Comparison of ENCODE assay signal across 25 mouse cellular contexts in the genomic region with DNA sequence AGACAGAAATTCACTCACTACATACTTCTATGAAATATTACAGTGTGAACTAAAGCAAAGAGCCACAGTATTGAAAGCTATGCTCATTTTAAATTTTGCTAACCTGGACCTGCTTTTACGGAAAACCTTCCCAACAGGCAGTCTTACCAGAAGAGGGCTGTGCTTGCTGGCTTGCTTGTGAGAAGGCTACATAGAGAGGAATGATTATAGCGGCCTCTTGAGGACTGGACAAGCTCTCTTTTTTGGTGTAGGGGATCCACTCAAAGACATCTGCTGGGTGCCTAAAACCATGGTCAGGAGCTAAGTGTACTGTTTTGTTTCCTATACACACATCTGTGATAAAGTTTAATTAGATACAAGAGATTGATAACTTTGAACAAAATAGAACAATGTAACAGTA.
DNase-seq lines count a peak whose midpoint lies in the region; ATAC-seq and TF ChIP-seq lines count a peak whose summit lies in the region.
"Had no signal": no experiment of that assay in that cellular context is flagged by ENCODE, and none has a peak within 500 bp of the region (broad histone marks: within the 10 kb centered on the region; RNA-seq: fewer than 3 reads in every experiment).

No protein-coding gene starts in this region.

- ATAC-seq in kidney, embryonic 16.5 days (ENCODE audit: low FRiP score, low TSS enrichment) = no peak

- no peak overlapping the region for H3K4me3 ChIP-seq in kidney, adult 2 months (ENCODE audit: insufficient read depth, low read depth, low read length)
- H3K4me3 ChIP-seq in kidney, embryonic 16.5 days (ENCODE audit: low read length) = no peak overlapping the region
- H3K4me3 ChIP-seq: embryonic facial prominence, embryonic 13.5 days; erythroblast, embryonic 14.5 days; forebrain, embryonic 12.5 days; hindbrain, embryonic 10.5 days; limb, embryonic 15.5 days; myocyte had no signal

- H3K36me3 ChIP-seq in kidney, adult 2 months (ENCODE audit: control insufficient read depth, insufficient read depth, low read length) = no peaks in the 10 kb centered on the region
- H3K36me3 ChIP-seq in kidney, embryonic 16.5 days (ENCODE audit: insufficient read depth, low read length) = no peaks in the 10 kb centered on the region
- H3K36me3 ChIP-seq: embryonic facial prominence, embryonic 13.5 days; forebrain, embryonic 12.5 days; hindbrain, embryonic 10.5 days; limb, embryonic 15.5 days had no signal

- H3K9me3 ChIP-seq in kidney, embryonic 16.5 days (ENCODE audit: low read length) = no peaks in the 10 kb centered on the region
- H3K9me3 ChIP-seq: embryonic facial prominence, embryonic 13.5 days; forebrain, embryonic 12.5 days; hindbrain, embryonic 10.5 days; limb, embryonic 15.5 days had no signal

- no peak overlapping the region for H3K9ac ChIP-seq in kidney, embryonic 16.5 days (replicated peaks; ENCODE audit: low read length)
- H3K9ac ChIP-seq: embryonic facial prominence, embryonic 13.5 days; forebrain, embryonic 12.5 days; limb, embryonic 15.5 days; liver, embryonic 14.5 days had no signal

- TF ChIP-seq POLR2A in kidney, adult 2 months (IDR thresholded peaks at IDR 0.05; ENCODE audit: low read depth, low read length) = no peak

- H3K27ac ChIP-seq in kidney, adult 2 months (ENCODE audit: insufficient read depth, low read depth, low read length) = no peak overlapping the region
- no peak overlapping the region for H3K27ac ChIP-seq in kidney, embryonic 16.5 days (ENCODE audit: low read length)
- H3K27ac ChIP-seq: embryonic facial prominence, embryonic 13.5 days; forebrain, embryonic 12.5 days; hindbrain, embryonic 10.5 days; limb, embryonic 15.5 days; liver, embryonic 14.5 days had no signal

- TF ChIP-seq CTCF in kidney, adult 2 months (conservative IDR thresholded peaks at IDR 0.05; ENCODE audit: insufficient read depth, insufficient read length, low read depth, low read length) = no peak

- 60% methylated on average over 2 of the region's 2 CpGs for WGBS in kidney, adult 2 months
- 57% methylated on average over 2 of the region's 2 CpGs for WGBS in kidney, embryonic 16.5 days

- no peaks in the 10 kb centered on the region for H3K4me1 ChIP-seq in kidney, adult 2 months (ENCODE audit: control insufficient read depth, insufficient read depth, low read length)
- no peaks in the 10 kb centered on the region for H3K4me1 ChIP-seq in kidney, embryonic 16.5 days (ENCODE audit: insufficient read depth, low read length)
- H3K4me1 ChIP-seq: embryonic facial prominence, embryonic 13.5 days; hindbrain, embryonic 10.5 days; limb, embryonic 15.5 days had no signal

- H3K4me2 ChIP-seq in kidney, embryonic 16.5 days (replicated peaks; ENCODE audit: low read depth, low read length) = no peak overlapping the region
- H3K4me2 ChIP-seq: embryonic facial prominence, embryonic 13.5 days; forebrain, embryonic 12.5 days; heart, embryonic 11.5 days; limb, embryonic 15.5 days had no signal

- DNase-seq in embryo, embryonic 10 days (ENCODE audit: low spot score) = peak; percentile 20
- no peak for DNase-seq in embryo, embryonic 10.5 days (ENCODE audit: low spot score)
- peak; percentile 2 for DNase-seq in kidney, adult 2 months
- DNase-seq in 416B (ENCODE audit: low read depth) (peak; percentile 33), R1 (ENCODE audit: low read depth, low spot score) (peak; percentile 36)
- no peak for DNase-seq in frontal cortex, postnatal 14 days (ENCODE audit: low spot score in 2 of 2)
- no peak for DNase-seq in spleen, adult 18-20 months
- DNase-seq: adrenal gland, postnatal 14 days; cerebellum, adult 8-10 months; cerebellum, postnatal 36 days; kidney, adult 8-10 months; kidney, postnatal 4 days; left cerebral cortex, postnatal 4 days; lung, postnatal 4 days; midbrain, embryonic 14.5 days; thymus, adult 2 months had no signal

- no peaks in the 10 kb centered on the region for H3K27me3 ChIP-seq in kidney, adult 2 months (replicated peaks; ENCODE audit: control insufficient read depth, insufficient read depth, low read length)
- no peaks in the 10 kb centered on the region for H3K27me3 ChIP-seq in kidney, embryonic 16.5 days (ENCODE audit: insufficient read depth, low read length)
- H3K27me3 ChIP-seq: embryonic facial prominence, embryonic 13.5 days; forebrain, embryonic 12.5 days; limb, embryonic 15.5 days had no signal

Comparison
In these comparisons a context has a peak if more than half of its experiments do, and no peak if none do; other contexts are left out.
1. DNase-seq: peak in embryo, embryonic 10 days (single experiment), kidney, adult 2 months (single experiment), 416B (single experiment) and R1 (single experiment); none in embryo, embryonic 10.5 days (single experiment), frontal cortex, postnatal 14 days (0 of 2) and spleen, adult 18-20 months (0 of 2).